Mouse (Mus musculus): Measurements from ENCODE around the gene Grn. TPM values are rescaled to one million over a fixed set of nuclear protein-coding genes. Genes with fewer than 3 reads are reported as not detected.
"Not testable (repeated sequence)": the region's sequence is repeated elsewhere in the genome, so short reads cannot be mapped to it uniquely, and the experiment has no call there.

Gene Grn
- 65.2 and 75.8 TPM in 2 replicates for polyA plus RNA-seq (2015; fragmentation: Nextera tagmentation; extraction: Ambion mirVana)

DNA sequence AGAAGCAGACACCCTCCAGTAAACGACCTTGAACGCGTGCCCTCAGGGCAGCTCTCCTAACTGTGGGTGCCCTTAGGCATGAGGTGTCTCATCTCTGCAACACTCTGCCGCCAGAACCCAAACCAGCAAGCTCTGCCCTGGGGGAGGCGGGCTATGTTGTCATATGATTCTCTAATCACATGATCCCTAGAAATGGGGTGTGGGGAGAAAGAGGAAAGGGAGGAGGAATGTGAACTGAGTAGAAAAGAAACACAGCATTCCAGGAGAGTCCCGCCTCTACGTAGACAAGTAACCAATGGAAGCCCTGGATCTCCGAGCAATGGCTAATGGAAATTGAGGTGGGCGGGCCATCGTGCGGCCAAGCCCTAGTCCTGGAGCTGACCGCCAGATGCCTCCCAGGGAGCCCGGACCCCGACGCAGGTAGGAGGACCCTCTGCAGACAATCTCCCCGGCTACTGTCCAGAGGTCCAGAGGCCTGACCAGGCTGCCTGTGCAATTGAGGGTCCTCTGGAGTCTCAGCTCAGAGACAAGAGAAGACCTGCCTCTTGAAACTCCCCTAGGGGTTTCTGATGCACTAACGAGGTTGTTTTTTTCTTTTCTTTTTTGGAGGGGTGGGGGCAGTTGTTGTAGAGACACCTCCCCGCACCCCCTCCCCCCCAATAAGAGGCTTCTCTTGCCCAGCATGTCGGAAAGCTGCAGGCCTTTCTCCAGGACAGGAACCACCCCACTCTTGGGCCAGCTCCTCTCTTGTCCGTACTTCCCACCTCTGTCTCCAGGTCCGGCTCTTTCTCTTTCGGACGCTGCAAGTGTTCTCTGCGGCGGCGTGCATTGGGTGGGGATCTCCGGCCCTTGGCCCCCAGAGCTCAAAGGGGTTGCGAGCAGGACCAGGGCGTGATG lies at the start of gene Grn:
TSS of gene Grn (plus strand) at position 195 of the 897 bp plus-strand sequence.
- Histone ChIP-seq H3K9ac (ENCODE audit: low read depth, low read length) (peak within 1 kb of the TSS; percentile 63), H3K27me3 (ENCODE audit: control insufficient read depth, insufficient read depth, low read depth, low read length) (no peaks in the 10 kb centered on the region), H3K27ac (ENCODE audit: low read length) (peak within 1 kb of the TSS; percentile 67), H3K9me3 (replicated peaks; ENCODE audit: control insufficient read depth, low read length, poor library complexity, severe bottlenecking) (no peaks in the 10 kb centered on the region), H3K4me3 (ENCODE audit: low read depth, low read length) (peak within 1 kb of the TSS; percentile 64), H3K36me3 (ENCODE audit: control insufficient read depth, insufficient read depth, low read length) (peaks cover 7% of the 10 kb centered on the region), H3K4me1 (ENCODE audit: control insufficient read depth, insufficient read depth, low read length) (peaks cover 11% of the 10 kb centered on the region), H3K4me2 (ENCODE audit: low read length) (peak within 1 kb of the TSS; percentile 99)
- ATAC-seq: peak; percentile 89
- WGBS: 1% methylated on average over 29 of the region's 29 CpGs

DNA sequence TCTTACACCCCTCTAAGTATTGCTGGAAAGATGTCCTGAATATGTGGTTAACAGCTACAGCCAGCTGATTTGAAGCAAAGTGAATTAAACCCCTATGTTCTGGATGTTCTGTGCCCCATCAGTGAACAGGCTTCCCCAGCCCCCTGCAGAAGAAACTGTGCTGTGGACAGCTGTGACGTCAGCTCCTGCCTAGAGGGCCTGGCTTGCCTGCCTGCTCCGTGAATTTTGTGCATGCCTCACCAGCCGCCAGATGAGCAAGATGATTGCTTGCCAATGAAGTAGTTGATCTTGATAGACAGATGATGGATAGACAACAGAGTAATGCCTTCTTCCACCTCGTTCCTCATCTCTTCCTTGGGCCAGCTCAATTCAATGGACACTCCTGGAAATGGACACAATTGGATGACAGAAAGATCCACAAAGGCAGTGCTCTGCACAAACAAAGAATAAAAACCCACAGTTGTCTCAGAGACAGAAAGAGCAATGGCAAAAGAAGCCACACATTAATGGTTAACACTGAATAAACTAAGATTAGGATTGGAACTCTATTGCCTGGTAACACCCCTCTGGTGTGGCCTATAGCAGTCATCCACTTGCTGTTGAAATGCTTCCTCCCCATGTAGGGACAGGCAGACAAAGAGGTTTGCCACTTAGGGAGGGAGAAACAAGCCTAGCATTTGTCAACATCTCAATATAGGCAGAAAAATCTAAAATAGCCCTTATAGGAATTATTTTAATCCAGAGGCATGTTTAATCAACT lies 48.6 kb upstream of the Grn start:
- no peak overlapping the region for H3K9ac ChIP-seq (ENCODE audit: low read depth, low read length)
- no peak overlapping the region for H3K27ac ChIP-seq (ENCODE audit: low read length)
- ATAC-seq: no peak
- WGBS: 54% methylated on average over 4 of the region's 4 CpGs
- H3K9me3 ChIP-seq (replicated peaks; ENCODE audit: control insufficient read depth, low read length, poor library complexity, severe bottlenecking): no peaks in the 10 kb centered on the region
- no peak overlapping the region for H3K4me2 ChIP-seq (ENCODE audit: low read length)
- H3K27me3 ChIP-seq (ENCODE audit: control insufficient read depth, insufficient read depth, low read depth, low read length): no peaks in the 10 kb centered on the region
- H3K36me3 ChIP-seq (ENCODE audit: control insufficient read depth, insufficient read depth, low read length): no peaks in the 10 kb centered on the region
- no peak overlapping the region for H3K4me3 ChIP-seq (ENCODE audit: low read depth, low read length)
- no peaks in the 10 kb centered on the region for H3K4me1 ChIP-seq (ENCODE audit: control insufficient read depth, insufficient read depth, low read length)

DNA sequence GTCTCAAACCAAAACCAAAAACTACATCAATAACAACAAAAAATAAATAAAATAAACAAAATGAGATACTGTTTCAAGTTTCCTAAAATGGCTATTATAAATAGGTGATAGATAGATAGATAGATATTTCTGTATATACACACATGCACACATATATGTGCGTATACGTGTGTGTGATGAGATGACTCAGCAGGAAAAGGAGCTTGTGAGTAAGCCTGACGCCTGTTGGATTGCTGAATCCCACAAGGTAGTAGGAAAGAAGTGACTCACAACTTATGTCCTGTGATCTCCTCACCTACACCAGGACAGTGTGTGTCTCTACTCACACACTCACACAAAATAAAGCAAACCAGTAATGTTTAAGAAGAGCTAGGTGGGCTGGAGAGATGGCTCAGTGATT lies 47.3 kb upstream of the Grn start:
- Histone ChIP-seq H3K36me3 (ENCODE audit: control insufficient read depth, insufficient read depth, low read length) (no peaks in the 10 kb centered on the region), H3K27me3 (ENCODE audit: control insufficient read depth, insufficient read depth, low read depth, low read length) (no peaks in the 10 kb centered on the region), H3K9me3 (replicated peaks; ENCODE audit: control insufficient read depth, low read length, poor library complexity, severe bottlenecking) (no peaks in the 10 kb centered on the region), H3K27ac (ENCODE audit: low read length) (no peak overlapping the region), H3K4me3 (ENCODE audit: low read depth, low read length) (no peak overlapping the region), H3K9ac (ENCODE audit: low read depth, low read length) (no peak overlapping the region), H3K4me2 (ENCODE audit: low read length) (no peak overlapping the region), H3K4me1 (ENCODE audit: control insufficient read depth, insufficient read depth, low read length) (no peaks in the 10 kb centered on the region)
- 91% methylated on average over 3 of the region's 3 CpGs for WGBS
- no peak for ATAC-seq

DNA sequence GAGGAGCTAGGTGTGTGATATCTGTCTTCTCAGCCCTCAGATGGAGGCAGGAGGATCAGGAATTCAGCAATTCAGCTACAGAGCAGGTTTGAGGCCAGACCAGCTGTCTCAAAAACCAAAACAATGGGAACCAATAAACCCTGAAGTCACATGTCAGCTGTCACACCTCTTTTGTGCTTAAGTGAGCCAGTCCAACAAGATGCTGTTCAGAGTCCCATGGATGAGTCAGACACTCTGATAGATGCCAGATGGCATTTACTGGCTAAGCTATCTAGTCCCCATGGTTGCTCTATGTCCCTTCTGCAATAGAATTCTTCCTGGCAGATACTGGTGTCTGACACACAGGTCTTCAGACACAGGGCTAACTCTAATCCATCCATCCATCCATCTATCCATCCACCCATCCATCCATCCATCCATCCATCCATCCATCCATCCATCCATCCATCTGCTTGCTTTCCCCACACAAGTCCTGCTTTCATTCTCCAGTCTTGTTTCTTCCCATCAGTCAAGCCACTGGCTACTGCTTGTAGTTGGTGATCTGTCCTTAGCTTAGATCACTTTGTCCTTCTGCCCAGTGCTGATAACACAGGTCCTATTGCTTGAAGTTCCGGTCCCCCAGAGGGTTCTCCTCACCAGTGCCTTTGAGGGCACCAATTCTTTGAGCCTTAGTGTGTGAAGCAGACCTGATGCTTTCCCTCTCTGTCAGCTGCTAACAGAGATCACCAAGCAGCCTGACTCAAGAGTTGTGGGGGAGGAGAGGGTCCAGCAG lies 46.6 kb upstream of the Grn start:
- Histone ChIP-seq H3K9ac (ENCODE audit: low read depth, low read length) (no peak overlapping the region), H3K9me3 (replicated peaks; ENCODE audit: control insufficient read depth, low read length, poor library complexity, severe bottlenecking) (no peaks in the 10 kb centered on the region), H3K27me3 (ENCODE audit: control insufficient read depth, insufficient read depth, low read depth, low read length) (no peaks in the 10 kb centered on the region), H3K27ac (ENCODE audit: low read length) (no peak overlapping the region), H3K4me1 (ENCODE audit: control insufficient read depth, insufficient read depth, low read length) (no peaks in the 10 kb centered on the region), H3K36me3 (ENCODE audit: control insufficient read depth, insufficient read depth, low read length) (no peaks in the 10 kb centered on the region), H3K4me3 (ENCODE audit: low read depth, low read length) (no peak overlapping the region), H3K4me2 (ENCODE audit: low read length) (no peak overlapping the region)
- WGBS: 91% methylated on average over 1 of the region's 1 CpGs
- no peak for ATAC-seq

DNA sequence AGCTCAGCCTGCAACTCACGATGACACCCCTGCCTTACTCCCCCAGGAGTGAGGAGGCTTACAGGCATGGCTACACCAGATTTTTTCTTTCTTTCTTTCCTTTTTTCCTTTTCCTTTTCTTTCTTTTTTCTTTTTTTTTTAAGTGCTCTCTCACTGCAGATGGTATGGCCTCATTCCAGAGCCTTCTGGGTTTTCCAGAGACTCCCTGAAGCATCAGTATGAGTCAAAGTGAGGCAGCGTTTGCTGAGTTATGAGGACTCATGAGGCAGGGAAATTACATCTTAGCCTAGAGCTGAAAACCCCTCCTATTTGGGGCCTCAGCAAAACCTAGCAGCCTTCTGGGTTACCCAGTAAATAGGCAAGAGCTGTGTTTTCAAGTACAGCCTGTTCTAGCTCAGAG lies 45.7 kb upstream of the Grn start:
- Histone ChIP-seq H3K4me3 (ENCODE audit: low read depth, low read length) (no peak overlapping the region), H3K4me2 (ENCODE audit: low read length) (no peak overlapping the region), H3K27me3 (ENCODE audit: control insufficient read depth, insufficient read depth, low read depth, low read length) (no peaks in the 10 kb centered on the region), H3K9me3 (replicated peaks; ENCODE audit: control insufficient read depth, low read length, poor library complexity, severe bottlenecking) (no peaks in the 10 kb centered on the region), H3K4me1 (ENCODE audit: control insufficient read depth, insufficient read depth, low read length) (no peaks in the 10 kb centered on the region), H3K9ac (ENCODE audit: low read depth, low read length) (no peak overlapping the region), H3K36me3 (ENCODE audit: control insufficient read depth, insufficient read depth, low read length) (no peaks in the 10 kb centered on the region), H3K27ac (ENCODE audit: low read length) (no peak overlapping the region)
- no peak for ATAC-seq
- WGBS: 93% methylated on average over 2 of the region's 2 CpGs

DNA sequence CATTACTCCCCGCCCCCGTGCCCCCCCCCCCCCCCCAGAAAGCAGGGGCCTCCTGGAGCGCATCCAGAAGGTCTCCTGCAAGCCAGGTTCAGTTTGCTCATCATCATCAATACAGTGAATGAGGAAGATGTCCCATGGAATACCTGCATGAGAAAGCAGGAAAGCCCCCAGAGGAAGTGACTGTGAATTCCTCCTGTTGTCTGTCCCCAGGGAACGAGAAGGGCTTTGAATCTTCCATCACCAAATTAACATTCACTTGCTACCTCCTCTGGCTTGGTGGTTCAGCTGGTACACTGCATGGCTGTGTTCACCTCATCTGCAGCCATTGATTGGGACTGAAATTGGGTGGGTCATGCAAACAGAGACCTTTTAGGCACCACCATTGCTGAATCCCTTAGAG lies 45.0 kb upstream of the Grn start:
- no peaks in the 10 kb centered on the region for H3K27me3 ChIP-seq (ENCODE audit: control insufficient read depth, insufficient read depth, low read depth, low read length)

DNA sequence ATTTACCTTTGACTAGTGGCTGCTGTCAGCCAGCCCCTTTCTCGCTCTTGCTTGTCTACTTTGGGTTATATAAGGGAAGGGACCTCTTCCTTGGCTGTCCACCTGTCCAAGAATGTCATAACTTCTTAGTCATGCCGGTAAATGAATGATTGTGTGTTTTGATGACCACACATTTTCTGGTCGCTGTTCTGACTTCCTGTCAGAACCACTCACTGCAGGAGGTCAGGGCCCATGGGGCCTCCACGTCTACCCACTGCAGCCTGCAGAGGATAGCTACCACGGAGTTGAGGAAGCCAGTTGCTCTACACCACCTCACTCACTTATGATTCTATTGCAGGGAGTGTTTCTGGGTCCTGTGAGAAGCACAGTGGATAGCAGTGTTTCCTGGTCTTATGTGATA lies 44.0 kb upstream of the Grn start:
- H3K36me3 ChIP-seq (ENCODE audit: control insufficient read depth, insufficient read depth, low read length): no peaks in the 10 kb centered on the region
- H3K4me2 ChIP-seq (ENCODE audit: low read length): no peak overlapping the region
- no peaks in the 10 kb centered on the region for H3K27me3 ChIP-seq (ENCODE audit: control insufficient read depth, insufficient read depth, low read depth, low read length)
- H3K4me3 ChIP-seq (ENCODE audit: low read depth, low read length): no peak overlapping the region
- no peak overlapping the region for H3K27ac ChIP-seq (ENCODE audit: low read length)
- no peak overlapping the region for H3K9ac ChIP-seq (ENCODE audit: low read depth, low read length)
- ATAC-seq: no peak
- WGBS: 72% methylated on average over 5 of the region's 5 CpGs
- H3K4me1 ChIP-seq (ENCODE audit: control insufficient read depth, insufficient read depth, low read length): no peaks in the 10 kb centered on the region
- no peaks in the 10 kb centered on the region for H3K9me3 ChIP-seq (replicated peaks; ENCODE audit: control insufficient read depth, low read length, poor library complexity, severe bottlenecking)

More for the DNA sequence above, 45.0 kb upstream of the Grn start:
- no peak overlapping the region for H3K4me2 ChIP-seq (ENCODE audit: low read length)
- H3K36me3 ChIP-seq (ENCODE audit: control insufficient read depth, insufficient read depth, low read length): no peaks in the 10 kb centered on the region
- no peaks in the 10 kb centered on the region for H3K9me3 ChIP-seq (replicated peaks; ENCODE audit: control insufficient read depth, low read length, poor library complexity, severe bottlenecking)
- no peak overlapping the region for H3K9ac ChIP-seq (ENCODE audit: low read depth, low read length)
- no peak overlapping the region for H3K27ac ChIP-seq (ENCODE audit: low read length)
- no peak for ATAC-seq
- no peak overlapping the region for H3K4me3 ChIP-seq (ENCODE audit: low read depth, low read length)
- H3K4me1 ChIP-seq (ENCODE audit: control insufficient read depth, insufficient read depth, low read length): no peaks in the 10 kb centered on the region
- 58% methylated on average over 3 of the region's 4 CpGs for WGBS

DNA sequence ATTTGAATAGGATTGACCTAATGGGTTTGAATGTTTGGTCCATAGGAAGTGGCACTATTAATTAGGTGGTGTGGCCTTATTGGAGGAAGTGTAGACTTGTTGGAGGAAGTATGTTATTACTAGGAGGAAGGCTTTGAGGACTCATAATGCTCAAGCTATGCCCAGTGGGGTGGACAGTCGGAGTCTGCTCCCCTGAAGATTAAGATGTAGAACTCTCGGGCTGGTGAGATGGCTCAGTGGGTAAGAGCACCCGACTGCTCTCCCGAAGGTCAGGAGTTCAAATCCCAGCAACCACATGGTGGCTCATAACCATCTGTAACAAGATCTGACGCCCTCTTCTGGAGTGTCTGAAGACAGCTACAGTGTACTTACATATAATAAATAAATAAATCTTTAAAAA lies 40.7 kb upstream of the Grn start:
- H3K27ac ChIP-seq (ENCODE audit: low read length); H3K36me3 ChIP-seq (ENCODE audit: control insufficient read depth, insufficient read depth, low read length); H3K4me2 ChIP-seq (ENCODE audit: low read length); H3K9me3 ChIP-seq (replicated peaks; ENCODE audit: control insufficient read depth, low read length, poor library complexity, severe bottlenecking); H3K9ac ChIP-seq (ENCODE audit: low read depth, low read length); ATAC-seq; H3K27me3 ChIP-seq (ENCODE audit: control insufficient read depth, insufficient read depth, low read depth, low read length); H3K4me3 ChIP-seq (ENCODE audit: low read depth, low read length); H3K4me1 ChIP-seq (ENCODE audit: control insufficient read depth, insufficient read depth, low read length): not testable (repeated sequence)
- WGBS: 89% methylated on average over 4 of the region's 5 CpGs
